Mouse (Mus musculus): Measurements from ENCODE around the gene Ccl1. TPM values are rescaled to one million over a fixed set of nuclear protein-coding genes. Genes with fewer than 3 reads are reported as not detected.
A peak's percentile ranks its signal among the peaks of the same experiment; 100 is the strongest.

Ccl1 gene
- not detected in 2 replicates for polyA plus RNA-seq (2016; fragmentation: Nextera tagmentation; extraction: Ambion mirVana)

GRCm38 (mm10) chr11:82305590-82305989 is at the start of gene Ccl1:
Ccl1 (minus strand) TSS chr11:82305690.
- H3K27me3 ChIP-seq (ENCODE audit: low read depth, poor library complexity, severe bottlenecking), result no peaks in the 10 kb centered on the region
- DNase-seq (ENCODE audit: low spot score), result no peak
- H3K9me3 ChIP-seq (replicated peaks), result no peaks in the 10 kb centered on the region
- WGBS, result 75% methylated on average over 4 of the region's 4 CpGs
- no peaks in the 10 kb centered on the region for H3K36me3 ChIP-seq
- H3K4me1 ChIP-seq, result no peaks in the 10 kb centered on the region
- H3K4me3 ChIP-seq, result no peak within 1 kb of the TSS
- no peak within 1 kb of the TSS for H3K27ac ChIP-seq

GRCm38 (mm10) chr11:82351039-82351438 is 45.5 kb upstream of the Ccl1 start:
- 84% methylated on average over 10 of the region's 10 CpGs for WGBS

GRCm38 (mm10) chr11:82340900-82341299 is 35.4 kb upstream of the Ccl1 start:
- 53% methylated on average over 2 of the region's 2 CpGs for WGBS
- no peaks in the 10 kb centered on the region for H3K36me3 ChIP-seq
- no peak overlapping the region; the same call in 1 of the 2 replicates for H3K27ac ChIP-seq
- peaks cover 24% of the 10 kb centered on the region for H3K4me1 ChIP-seq
- no peak for DNase-seq (ENCODE audit: low spot score)
- no peak overlapping the region for H3K4me3 ChIP-seq
- no peaks in the 10 kb centered on the region for H3K27me3 ChIP-seq (ENCODE audit: low read depth, poor library complexity, severe bottlenecking)
- no peaks in the 10 kb centered on the region for H3K9me3 ChIP-seq (replicated peaks)

More at GRCm38 (mm10) chr11:82351039-82351438, 45.5 kb upstream of the Ccl1 start:
- H3K27me3 ChIP-seq (ENCODE audit: low read depth, poor library complexity, severe bottlenecking), result no peaks in the 10 kb centered on the region
- H3K27ac ChIP-seq, result no peak overlapping the region
- H3K4me3 ChIP-seq, result no peak overlapping the region
- no peaks in the 10 kb centered on the region for H3K9me3 ChIP-seq (replicated peaks)
- no peaks in the 10 kb centered on the region for H3K36me3 ChIP-seq
- H3K4me1 ChIP-seq, result no peaks in the 10 kb centered on the region
- no peak for DNase-seq (ENCODE audit: low spot score)

GRCm38 (mm10) chr11:82340416-82340815 is 34.9 kb upstream of the Ccl1 start:
- Histone ChIP-seq H3K9me3 (replicated peaks) (no peaks in the 10 kb centered on the region), H3K4me1 (peaks cover 19% of the 10 kb centered on the region), H3K27ac (no peak overlapping the region; the same call in 1 of the 2 replicates), H3K4me3 (no peak overlapping the region; the same call in 1 of the 2 replicates), H3K27me3 (ENCODE audit: low read depth, poor library complexity, severe bottlenecking) (no peaks in the 10 kb centered on the region), H3K36me3 (no peaks in the 10 kb centered on the region)
- 37% methylated on average over 6 of the region's 6 CpGs for WGBS
- DNase-seq (ENCODE audit: low spot score), result no peak

- Histone ChIP-seq H3K36me3 (no peaks in the 10 kb centered on the region), H3K27ac (no peak overlapping the region), H3K4me3 (no peak overlapping the region; the same call in 1 of the 2 replicates), H3K9me3 (replicated peaks) (no peaks in the 10 kb centered on the region), H3K4me1 (peaks cover 19% of the 10 kb centered on the region), H3K27me3 (ENCODE audit: low read depth, poor library complexity, severe bottlenecking) (no peaks in the 10 kb centered on the region)
- DNase-seq (ENCODE audit: low spot score), result peak; percentile 42
- 14% methylated on average over 7 of the region's 7 CpGs for WGBS
These were observed 34.5 kb upstream of the Ccl1 start for GRCm38 (mm10) chr11:82339921-82340401.

- no peaks in the 10 kb centered on the region for H3K9me3 ChIP-seq (replicated peaks)
- WGBS, result 48% methylated on average over 7 of the region's 7 CpGs
- no peaks in the 10 kb centered on the region for H3K27me3 ChIP-seq (ENCODE audit: low read depth, poor library complexity, severe bottlenecking)
- H3K4me1 ChIP-seq, result no peaks in the 10 kb centered on the region
- H3K36me3 ChIP-seq, result no peaks in the 10 kb centered on the region
- DNase-seq (ENCODE audit: low spot score), result peak; percentile 73
- H3K4me3 ChIP-seq, result no peak overlapping the region
- H3K27ac ChIP-seq, result no peak overlapping the region
These were observed 7.7 kb upstream of the Ccl1 start for GRCm38 (mm10) chr11:82313153-82313552.

- 32% methylated on average over 12 of the region's 12 CpGs for WGBS
- H3K4me1 ChIP-seq, result no peaks in the 10 kb centered on the region
These were observed 5.0 kb upstream of the Ccl1 start for GRCm38 (mm10) chr11:82310336-82311045.

GRCm38 (mm10) chr11:82297895-82298294 is 7.6 kb downstream of the Ccl1 start:
- Histone ChIP-seq H3K4me1 (no peaks in the 10 kb centered on the region), H3K27me3 (ENCODE audit: low read depth, poor library complexity, severe bottlenecking) (no peaks in the 10 kb centered on the region), H3K36me3 (no peaks in the 10 kb centered on the region), H3K27ac (no peak overlapping the region), H3K9me3 (replicated peaks) (no peaks in the 10 kb centered on the region), H3K4me3 (no peak overlapping the region)
- no peak for DNase-seq (ENCODE audit: low spot score)
- WGBS, result 90% methylated on average over 4 of the region's 4 CpGs

More at GRCm38 (mm10) chr11:82310336-82311045, 5.0 kb upstream of the Ccl1 start:
- Histone ChIP-seq H3K27ac (no peak overlapping the region), H3K9me3 (replicated peaks) (no peaks in the 10 kb centered on the region), H3K36me3 (no peaks in the 10 kb centered on the region), H3K4me3 (no peak overlapping the region), H3K27me3 (ENCODE audit: low read depth, poor library complexity, severe bottlenecking) (no peaks in the 10 kb centered on the region)
- no peak for DNase-seq (ENCODE audit: low spot score)

- Histone ChIP-seq H3K9me3 (replicated peaks) (no peaks in the 10 kb centered on the region), H3K4me3 (no peak overlapping the region), H3K36me3 (no peaks in the 10 kb centered on the region), H3K27me3 (ENCODE audit: low read depth, poor library complexity, severe bottlenecking) (no peaks in the 10 kb centered on the region), H3K4me1 (no peaks in the 10 kb centered on the region), H3K27ac (no peak overlapping the region)
- no peak for DNase-seq (ENCODE audit: low spot score)
These were observed 14.6 kb downstream of the Ccl1 start for GRCm38 (mm10) chr11:82290841-82291240.

- Histone ChIP-seq H3K27me3 (ENCODE audit: low read depth, poor library complexity, severe bottlenecking) (no peaks in the 10 kb centered on the region), H3K9me3 (replicated peaks) (no peaks in the 10 kb centered on the region), H3K36me3 (no peaks in the 10 kb centered on the region), H3K27ac (no peak overlapping the region), H3K4me1 (no peaks in the 10 kb centered on the region), H3K4me3 (no peak overlapping the region)
- DNase-seq (ENCODE audit: low spot score), result no peak
- 81% methylated on average over 8 of the region's 8 CpGs for WGBS
These were observed 31.2 kb downstream of the Ccl1 start for GRCm38 (mm10) chr11:82274149-82274812.

- WGBS, result 60% methylated on average over 4 of the region's 4 CpGs
- Histone ChIP-seq H3K27me3 (ENCODE audit: low read depth, poor library complexity, severe bottlenecking) (peaks cover 26% of the 10 kb centered on the region; the same call in 1 of the 2 replicates), H3K27ac (no peak overlapping the region), H3K9me3 (replicated peaks) (no peaks in the 10 kb centered on the region), H3K4me3 (no peak overlapping the region), H3K4me1 (peaks cover 10% of the 10 kb centered on the region), H3K36me3 (no peaks in the 10 kb centered on the region)
- DNase-seq (ENCODE audit: low spot score), result no peak
These were observed 46.4 kb downstream of the Ccl1 start for GRCm38 (mm10) chr11:82259131-82259530.

GRCm38 (mm10) chr11:82255601-82256000 is 49.9 kb downstream of the Ccl1 start:
- Histone ChIP-seq H3K4me1 (peaks cover 11% of the 10 kb centered on the region), H3K4me3 (no peak overlapping the region), H3K36me3 (no peaks in the 10 kb centered on the region), H3K27ac (no peak overlapping the region), H3K27me3 (ENCODE audit: low read depth, poor library complexity, severe bottlenecking) (peaks cover 33% of the 10 kb centered on the region; the same call in 1 of the 2 replicates), H3K9me3 (replicated peaks) (no peaks in the 10 kb centered on the region)
- peak; percentile 35 for DNase-seq (ENCODE audit: low spot score)
- 30% methylated on average over 4 of the region's 4 CpGs for WGBS

GRCm38 (mm10) chr11:82253421-82253820 is 52.1 kb downstream of the Ccl1 start:
- Histone ChIP-seq H3K4me3 (no peak overlapping the region), H3K4me1 (peaks cover 11% of the 10 kb centered on the region), H3K9me3 (replicated peaks) (no peaks in the 10 kb centered on the region), H3K27me3 (ENCODE audit: low read depth, poor library complexity, severe bottlenecking) (peaks cover 29% of the 10 kb centered on the region; the same call in 1 of the 2 replicates), H3K27ac (no peak overlapping the region), H3K36me3 (no peaks in the 10 kb centered on the region)
- DNase-seq (ENCODE audit: low spot score), result no peak
- 63% methylated on average over 4 of the region's 4 CpGs for WGBS
